Comparison of ENCODE assay signal across 9 mouse cellular contexts in the genomic region with DNA sequence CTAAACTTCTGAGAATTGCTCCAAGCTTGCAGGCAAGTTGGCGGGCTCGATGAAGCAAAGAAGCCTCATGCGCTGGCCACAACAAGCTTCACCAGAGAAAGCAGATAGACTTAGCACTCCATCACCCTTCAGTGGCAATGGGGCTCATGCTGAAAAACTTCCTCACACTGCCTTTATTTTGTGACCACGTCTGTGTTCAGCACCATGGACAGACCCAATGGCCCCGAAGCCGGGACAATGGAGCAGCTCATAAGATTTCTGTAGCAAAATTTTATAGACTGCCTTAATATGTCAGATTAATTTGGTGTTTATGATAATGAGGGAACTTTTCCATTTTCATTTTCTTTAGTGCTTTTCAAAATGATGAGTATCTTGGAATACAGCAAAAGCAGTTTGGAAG. TPM values are rescaled to one million over a fixed set of nuclear protein-coding genes. Genes with fewer than 3 reads are reported as not detected.
DNase-seq lines count a peak whose midpoint lies in the region; ATAC-seq and TF ChIP-seq lines count a peak whose summit lies in the region.
"Had no signal": no experiment of that assay in that cellular context is flagged by ENCODE, and none has a peak within 500 bp of the region (broad histone marks: within the 10 kb centered on the region; RNA-seq: fewer than 3 reads in every experiment).

No protein-coding gene starts in this region.

- intact Hi-C loops in gastrocnemius, postnatal 14 days (cut with DNase I; ENCODE audit: low total_unique reads), result no loop called here

- no peak for ATAC-seq in forebrain, embryonic 13.5 days

- H3K4me1 ChIP-seq in forebrain, embryonic 13.5 days, result no peaks in the 10 kb centered on the region

- WGBS in forebrain, embryonic 13.5 days, result 39% methylated on average over 6 of the region's 6 CpGs

- no peak overlapping the region for H3K9ac ChIP-seq in forebrain, embryonic 13.5 days

- no peak overlapping the region for H3K4me3 ChIP-seq in forebrain, embryonic 13.5 days

- TF ChIP-seq CTCF in brain, embryonic 14.5 days (IDR thresholded peaks at IDR 0.05; ENCODE audit: borderline replicate concordance, extremely low read depth, insufficient read depth, insufficient read length), result no peak

- no peak overlapping the region for H3K27ac ChIP-seq in forebrain, embryonic 13.5 days
- H3K27ac ChIP-seq: macrophage had no signal

- H3K4me2 ChIP-seq in forebrain, embryonic 13.5 days, result no peak overlapping the region

- H3K36me3 ChIP-seq in forebrain, embryonic 13.5 days (ENCODE audit: poor library complexity, severe bottlenecking), result no peaks in the 10 kb centered on the region

- no peak for TF ChIP-seq POLR2A in brain, embryonic 14.5 days (IDR thresholded peaks at IDR 0.05; ENCODE audit: borderline replicate concordance, extremely low read depth, insufficient read depth, insufficient read length, poor library complexity, severe bottlenecking)

- DNase-seq in gastrocnemius, postnatal 14 days, result peak; percentile 11
- no peak for DNase-seq in gastrocnemius, postnatal 25 days
- DNase-seq in lung, postnatal 10 days, result peak; percentile 53
- no peak for DNase-seq in lung, postnatal 25 days (ENCODE audit: low spot score)
- DNase-seq in brain, embryonic 14.5 days (ENCODE audit: low read depth), result peak; percentile 31
- DNase-seq in lung, postnatal 4 days, result peak; percentile 28 to 29
- no peak for DNase-seq in right cerebral cortex, postnatal 10 days (ENCODE audit: low spot score in 2 of 2)

- no peaks in the 10 kb centered on the region for H3K27me3 ChIP-seq in forebrain, embryonic 13.5 days

- H3K9me3 ChIP-seq in forebrain, embryonic 13.5 days (replicated peaks), result no peaks in the 10 kb centered on the region

RNA-seq across cellular contexts. Expression of a gene that starts 21.6 kb away (rescaled TPM):
- total RNA-seq in gastrocnemius, postnatal 14 days (2021), result 1 to 10 TPM; 1.2 to 1.7 TPM
- total RNA-seq in gastrocnemius, postnatal 25 days (2021), result under 1 TPM; 0.36 to 0.38 TPM
- polyA plus RNA-seq in brain, embryonic 14.5 days (2012; rRNA removed), result 37.4 and 42.7 TPM in 2 replicates
- polyA plus RNA-seq in forebrain, embryonic 13.5 days (2015; fragmentation: Nextera tagmentation; extraction: Ambion mirVana), result 62.1 and 81.3 TPM in 2 replicates

Comparison
In these comparisons a context has a peak if more than half of its experiments do, and no peak if none do; other contexts are left out.
1. DNase-seq: peak in gastrocnemius, postnatal 14 days (single experiment), lung, postnatal 10 days (single experiment), brain, embryonic 14.5 days (single experiment) and lung, postnatal 4 days (2 of 2); none in gastrocnemius, postnatal 25 days (single experiment), lung, postnatal 25 days (single experiment) and right cerebral cortex, postnatal 10 days (0 of 2).